Mouse (Mus musculus) MEL (cell line): ENCODE data around the gene Rplp2.

Experiments
- CTCF ChIP-seq, 3 experiments: IDR thresholded peaks in 2 of 3; conservative IDR thresholded peaks in 1 of 3; 2 replicates each; pipeline ENCODE4 v1.5.1; 2011 to 2012; ENCODE audit warnings: low read length in 3 of 3, low read depth in 2 of 3, mild to moderate bottlenecking in 2 of 3, improper control_type of control experiment in 1 of 3, inconsistent platforms in 1 of 3, mixed read lengths in 1 of 3, moderate library complexity in 1 of 3; ENCODE audit not compliant: control insufficient read depth in 1 of 3, insufficient read depth in 1 of 3, poor library complexity in 1 of 3, severe bottlenecking in 1 of 3
- ETS1 ChIP-seq: IDR thresholded peaks from 2 replicates; pipeline ENCODE4 v1.6.1; 2012; ENCODE audit warnings: low read depth, mild to moderate bottlenecking, inconsistent platforms, low read length, improper control_type of control experiment, moderate library complexity
- JUND ChIP-seq: IDR thresholded peaks from 2 replicates; pipeline ENCODE4 v1.6.1; 2011; ENCODE audit warnings: low read depth, mild to moderate bottlenecking, improper control_type of control experiment, low read length
- KAT2A ChIP-seq: conservative IDR thresholded peaks from 2 replicates; pipeline ENCODE4 v1.6.1; 2012; ENCODE audit warnings: low read depth, low read length, improper control_type of control experiment, inconsistent platforms
- MEF2A ChIP-seq: IDR thresholded peaks from 2 replicates; pipeline ENCODE4 v1.6.1; 2014; ENCODE audit warnings: low read depth, mild to moderate bottlenecking, inconsistent platforms, low read length, improper control_type of control experiment; ENCODE audit not compliant: poor library complexity, insufficient replicate concordance, severe bottlenecking; ENCODE audit errors: extremely low read depth
- POLR2A ChIP-seq, 2 experiments: IDR thresholded peaks; 2 replicates each; pipeline ENCODE4 v1.6.1; 2011 to 2012; ENCODE audit warnings: low read length in 2 of 2, mild to moderate bottlenecking in 2 of 2, control low read depth in 1 of 2, improper control_type of control experiment in 1 of 2, low read depth in 1 of 2, moderate library complexity in 1 of 2; ENCODE audit not compliant: control insufficient read depth in 1 of 2, insufficient read depth in 1 of 2, poor library complexity in 1 of 2
- USF1 ChIP-seq: IDR thresholded peaks from 2 replicates; pipeline ENCODE4 v1.6.1; 2014; ENCODE audit warnings: low read depth, mild to moderate bottlenecking, inconsistent platforms, low read length, improper control_type of control experiment, moderate library complexity
- USF2 ChIP-seq, 2 experiments: IDR thresholded peaks; 2 replicates each; pipeline ENCODE4 v1.6.1; 2011 to 2012; ENCODE audit warnings: improper control_type of control experiment in 2 of 2, low read length in 2 of 2, borderline replicate concordance in 1 of 2, inconsistent platforms in 1 of 2, low read depth in 1 of 2, mild to moderate bottlenecking in 1 of 2; ENCODE audit not compliant: insufficient read depth in 1 of 2
- ZKSCAN1 ChIP-seq: IDR thresholded peaks from 2 replicates; pipeline ENCODE4 v1.6.1; 2012; ENCODE audit warnings: low read depth, mild to moderate bottlenecking, inconsistent platforms, low read length, improper control_type of control experiment, moderate library complexity

DNA sequence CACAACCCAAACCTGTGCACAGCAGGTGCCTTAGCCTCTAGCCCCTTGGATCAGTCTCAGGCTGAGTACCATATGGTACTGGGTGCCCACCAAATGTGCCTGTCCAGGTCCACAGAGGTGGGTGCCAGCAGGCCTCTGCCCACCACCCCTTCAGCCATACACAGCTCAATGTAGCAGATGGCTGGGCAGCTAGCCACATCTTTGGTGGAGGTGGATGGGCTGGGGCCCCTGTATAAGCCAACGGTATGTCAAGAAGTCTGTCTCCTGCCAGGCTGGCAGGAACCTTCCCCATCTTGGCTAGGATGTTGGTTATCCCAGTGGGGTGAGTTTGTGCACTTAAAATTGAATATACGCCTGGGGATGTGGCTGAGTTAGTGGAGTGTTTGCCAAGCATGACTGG is 38.4 kb downstream of the Rplp2 start:
- no peak for TF ChIP-seq POLR2A (IDR thresholded peaks at IDR 0.05; ENCODE audit: control insufficient read depth in 1 of 2, insufficient read depth in 1 of 2, low read depth in 1 of 2, low read length in 2 of 2, poor library complexity in 1 of 2)
- TF ChIP-seq ETS1 = no peak
- no peak for TF ChIP-seq KAT2A
- TF ChIP-seq USF1 = no peak
- no peak for TF ChIP-seq JUND
- TF ChIP-seq ZKSCAN1 = no peak
- no peak for TF ChIP-seq CTCF (IDR thresholded peaks at IDR 0.05 in 2 of 3, conservative IDR thresholded peaks at IDR 0.05 in 1 of 3; ENCODE audit: control insufficient read depth in 1 of 3, insufficient read depth in 1 of 3, low read depth in 2 of 3, low read length in 3 of 3, poor library complexity in 1 of 3, severe bottlenecking in 1 of 3)
- no peak for TF ChIP-seq MEF2A
- TF ChIP-seq USF2 (IDR thresholded peaks at IDR 0.05; ENCODE audit: borderline replicate concordance in 1 of 2, insufficient read depth in 1 of 2, low read depth in 1 of 2, low read length in 2 of 2) = no peak
